Mouse (Mus musculus) forebrain, embryonic 15.5 days (tissue): Measurements from ENCODE around the gene 4930415O20Rik. TPM values are rescaled to one million over a fixed set of nuclear protein-coding genes. Genes with fewer than 3 reads are reported as not detected.

ENCODE experiments used
- ATAC-seq: fragments of 200-750 bp; cut with Nextera tagmentation; replicated peaks from 2 replicates; pipeline ENCODE4 v1.8.0; 2017; ENCODE audit warnings: mild to moderate bottlenecking, moderate TSS enrichment, moderate library complexity
- H3K27ac ChIP-seq: fragments of 300-500 bp; sonication (generic); replicated peaks from 2 replicates; pipeline ENCODE4 v1.5.1; 2015; ENCODE audit warnings: mild to moderate bottlenecking, inconsistent platforms
- H3K27me3 ChIP-seq: fragments of 300-500 bp; sonication (generic); 2 replicates; pipeline ENCODE4 v1.6.1; 2015; ENCODE audit warnings: inconsistent platforms
- H3K36me3 ChIP-seq: fragments of 300-500 bp; sonication (generic); 2 replicates; pipeline ENCODE4 v1.6.1; 2015; ENCODE audit warnings: mild to moderate bottlenecking, inconsistent platforms
- H3K4me1 ChIP-seq: fragments of 300-500 bp; sonication (generic); 2 replicates; pipeline ENCODE4 v1.6.1; 2015; ENCODE audit warnings: inconsistent platforms
- H3K4me2 ChIP-seq: fragments of 300-500 bp; sonication (generic); replicated peaks from 2 replicates; pipeline ENCODE4 v1.6.1; 2015; ENCODE audit warnings: mild to moderate bottlenecking, inconsistent platforms
- H3K4me3 ChIP-seq: fragments of 300-500 bp; sonication (generic); 2 replicates; pipeline ENCODE4 v1.5.1; 2015; ENCODE audit warnings: mild to moderate bottlenecking, inconsistent platforms
- H3K9ac ChIP-seq: fragments of 300-500 bp; sonication (generic); replicated peaks from 2 replicates; pipeline ENCODE4 v1.6.1; 2015; ENCODE audit warnings: mild to moderate bottlenecking, inconsistent platforms
- H3K9me3 ChIP-seq: fragments of 300-500 bp; sonication (generic); 2 replicates; pipeline ENCODE4 v1.6.1; 2016; ENCODE audit warnings: inconsistent platforms
- WGBS: fragments of 180-500 bp; shearing (Covaris S2); methylation state at CpG from one replicate; pipeline ENCODE4 v1.1.7; 2015; ENCODE audit warnings: mixed read lengths; 5-methylcytosine and 5-hydroxymethylcytosine counted together
- polyA plus RNA-seq: library from polyadenylated mRNA; unstranded; fragments of >200 nt; fragmentation: Nextera tagmentation; extraction: Ambion mirVana; gene quantifications from 2 replicates; pipeline ENCODE4 v1.2.1, GENCODE M21; 2015

The 4930415O20Rik gene
- 0.56 TPM in 1 of 2 replicates, not detected in the other for polyA plus RNA-seq

- H3K4me1 ChIP-seq: peaks cover 17% of the 10 kb centered on the region
- no peaks in the 10 kb centered on the region for H3K9me3 ChIP-seq
- WGBS: 87% methylated on average over 10 of the region's 10 CpGs
- no peak within 1 kb of the TSS for H3K4me2 ChIP-seq
- H3K36me3 ChIP-seq: no peaks in the 10 kb centered on the region
- H3K4me3 ChIP-seq: no peak within 1 kb of the TSS
- no peak for ATAC-seq
- H3K27ac ChIP-seq: no peak within 1 kb of the TSS
- no peak within 1 kb of the TSS for H3K9ac ChIP-seq
- no peaks in the 10 kb centered on the region for H3K27me3 ChIP-seq
Observed at GRCm38 (mm10) chr15:98570873-98571538, at the start of gene 4930415O20Rik, which contains the start of gene Ccnt1. TSS of gene 4930415O20Rik (plus strand) at chr15:98571004. TSS of gene Ccnt1 (minus strand) at chr15:98570923.

GRCm38 (mm10) chr15:98521245-98521644 is 49.6 kb upstream of the 4930415O20Rik start:
- Histone ChIP-seq H3K4me1 (no peaks in the 10 kb centered on the region), H3K27ac (no peak overlapping the region), H3K4me3 (no peak overlapping the region), H3K36me3 (peaks cover 74% of the 10 kb centered on the region), H3K9me3 (no peaks in the 10 kb centered on the region), H3K4me2 (no peak overlapping the region), H3K9ac (no peak overlapping the region), H3K27me3 (no peaks in the 10 kb centered on the region)
- no peak for ATAC-seq
- 93% methylated on average over 3 of the region's 3 CpGs for WGBS

GRCm38 (mm10) chr15:98526057-98526456 is 44.7 kb upstream of the 4930415O20Rik start:
- Histone ChIP-seq H3K36me3 (peaks cover 95% of the 10 kb centered on the region), H3K27ac (no peak overlapping the region), H3K9ac (no peak overlapping the region), H3K27me3 (no peaks in the 10 kb centered on the region), H3K4me2 (no peak overlapping the region), H3K4me1 (peaks cover 3% of the 10 kb centered on the region), H3K4me3 (no peak overlapping the region), H3K9me3 (no peaks in the 10 kb centered on the region)
- WGBS: 52% methylated on average over 5 of the region's 5 CpGs
- ATAC-seq: no peak

GRCm38 (mm10) chr15:98527056-98527771 is 43.6 kb upstream of the 4930415O20Rik start:
- no peak for ATAC-seq
- H3K27me3 ChIP-seq: no peaks in the 10 kb centered on the region
- peaks cover 89% of the 10 kb centered on the region for H3K36me3 ChIP-seq
- no peak overlapping the region for H3K27ac ChIP-seq
- H3K9ac ChIP-seq: no peak overlapping the region
- H3K4me3 ChIP-seq: no peak overlapping the region
- H3K4me2 ChIP-seq: no peak overlapping the region
- no peaks in the 10 kb centered on the region for H3K9me3 ChIP-seq
- 97% methylated on average over 5 of the region's 5 CpGs for WGBS
- H3K4me1 ChIP-seq: peaks cover 14% of the 10 kb centered on the region

GRCm38 (mm10) chr15:98528066-98528563 is 42.7 kb upstream of the 4930415O20Rik start:
- H3K9ac ChIP-seq: no peak overlapping the region
- H3K27me3 ChIP-seq: no peaks in the 10 kb centered on the region
- H3K4me3 ChIP-seq: no peak overlapping the region
- no peaks in the 10 kb centered on the region for H3K9me3 ChIP-seq
- ATAC-seq: no peak
- peaks cover 80% of the 10 kb centered on the region for H3K36me3 ChIP-seq
- H3K4me2 ChIP-seq: no peak overlapping the region
- H3K4me1 ChIP-seq: peaks cover 23% of the 10 kb centered on the region
- no peak overlapping the region for H3K27ac ChIP-seq
- 88% methylated on average over 5 of the region's 5 CpGs for WGBS

GRCm38 (mm10) chr15:98532281-98532680 is 38.5 kb upstream of the 4930415O20Rik start:
- Histone ChIP-seq H3K27me3 (no peaks in the 10 kb centered on the region), H3K27ac (no peak overlapping the region), H3K9me3 (no peaks in the 10 kb centered on the region), H3K36me3 (peaks cover 41% of the 10 kb centered on the region), H3K4me2 (peak overlapping the region; percentile 86), H3K9ac (peak overlapping the region; percentile 85), H3K4me3 (peak overlapping the region; percentile 95), H3K4me1 (peaks cover 24% of the 10 kb centered on the region)
- no peak for ATAC-seq
- WGBS: 33% methylated on average over 5 of the region's 5 CpGs

GRCm38 (mm10) chr15:98533035-98533531 is 37.7 kb upstream of the 4930415O20Rik start:
- WGBS: under 1% methylated on average over 18 of the region's 18 CpGs
- H3K4me3 ChIP-seq: peak overlapping the region; percentile 95
- H3K9ac ChIP-seq: peak overlapping the region; percentile 85
- H3K36me3 ChIP-seq: peaks cover 35% of the 10 kb centered on the region
- no peak for ATAC-seq
- H3K27ac ChIP-seq: 0 out of 2 replicates have a peak overlapping the region, but pooled peaks have one; percentile 37
- peak overlapping the region; percentile 86 for H3K4me2 ChIP-seq
- no peaks in the 10 kb centered on the region for H3K9me3 ChIP-seq
- no peaks in the 10 kb centered on the region for H3K27me3 ChIP-seq
- H3K4me1 ChIP-seq: peaks cover 24% of the 10 kb centered on the region

GRCm38 (mm10) chr15:98533881-98534627 is 36.8 kb upstream of the 4930415O20Rik start, which contains the start of gene Kansl2:
TSS of gene Kansl2 (minus strand) at chr15:98534264.
- H3K9me3 ChIP-seq: no peaks in the 10 kb centered on the region
- peak within 1 kb of the TSS; percentile 85 for H3K9ac ChIP-seq
- peak; percentile 100 for ATAC-seq
- H3K27ac ChIP-seq: peak within 1 kb of the TSS; percentile 98
- WGBS: under 1% methylated on average over 69 of the region's 70 CpGs
- no peaks in the 10 kb centered on the region for H3K27me3 ChIP-seq
- H3K4me3 ChIP-seq: peak within 1 kb of the TSS; percentile 95
- peaks cover 24% of the 10 kb centered on the region for H3K4me1 ChIP-seq
- peak within 1 kb of the TSS; percentile 86 for H3K4me2 ChIP-seq
- peaks cover 31% of the 10 kb centered on the region for H3K36me3 ChIP-seq

- Histone ChIP-seq H3K9ac (no peak overlapping the region), H3K36me3 (peaks cover 18% of the 10 kb centered on the region), H3K4me1 (peaks cover 22% of the 10 kb centered on the region), H3K27ac (no peak overlapping the region), H3K27me3 (no peaks in the 10 kb centered on the region), H3K4me3 (no peak overlapping the region), H3K9me3 (no peaks in the 10 kb centered on the region), H3K4me2 (no peak overlapping the region)
- ATAC-seq: no peak
- 94% methylated on average over 4 of the region's 4 CpGs for WGBS
Observed at GRCm38 (mm10) chr15:98535921-98536320, 34.9 kb upstream of the 4930415O20Rik start.

- Histone ChIP-seq H3K4me2 (no peak overlapping the region), H3K9ac (no peak overlapping the region), H3K36me3 (peaks cover 20% of the 10 kb centered on the region), H3K27me3 (no peaks in the 10 kb centered on the region), H3K4me1 (peaks cover 12% of the 10 kb centered on the region), H3K4me3 (no peak overlapping the region), H3K27ac (no peak overlapping the region), H3K9me3 (no peaks in the 10 kb centered on the region)
- WGBS: 92% methylated on average over 8 of the region's 8 CpGs
- ATAC-seq: no peak
Observed at GRCm38 (mm10) chr15:98536828-98537510, 33.8 kb upstream of the 4930415O20Rik start.

GRCm38 (mm10) chr15:98537923-98538322 is 32.9 kb upstream of the 4930415O20Rik start:
- ATAC-seq: no peak
- Histone ChIP-seq H3K4me1 (peaks cover 2% of the 10 kb centered on the region), H3K4me3 (no peak overlapping the region), H3K9ac (no peak overlapping the region), H3K9me3 (no peaks in the 10 kb centered on the region), H3K36me3 (peaks cover 27% of the 10 kb centered on the region), H3K27ac (no peak overlapping the region), H3K27me3 (no peaks in the 10 kb centered on the region), H3K4me2 (no peak overlapping the region)
- WGBS: 80% methylated on average over 4 of the region's 4 CpGs
